Mouse (Mus musculus) CH12.LX (cell line): ENCODE measurements at regions not wholly inside any gene's neighbourhood (a gene's known extent, or its start where the extent isn't known, plus 50 kb on each side); places are given as distances from the start of the nearest gene placed in this dataset.

ENCODE experiments used
- E2F4 ChIP-seq: IDR thresholded peaks from 2 replicates; pipeline ENCODE4 v1.6.1; 2011; ENCODE audit warnings: low read depth, low read length, improper control_type of control experiment; ENCODE audit not compliant: insufficient replicate concordance
- MYC ChIP-seq: IDR thresholded peaks from 2 replicates; pipeline ENCODE4 v1.6.1; 2011; ENCODE audit warnings: low read depth, mild to moderate bottlenecking, improper control_type of control experiment, low read length
- POLR2A ChIP-seq: IDR thresholded peaks from 2 replicates; pipeline ENCODE4 v1.6.1; 2011; ENCODE audit warnings: low read depth, mild to moderate bottlenecking, improper control_type of control experiment, low read length
- POLR2AphosphoS2 ChIP-seq: IDR thresholded peaks from 2 replicates; pipeline ENCODE4 v1.6.1; 2011; ENCODE audit warnings: low read depth, low read length, improper control_type of control experiment

- TF ChIP-seq POLR2A (no peak), MYC (no peak), POLR2AphosphoS2 (no peak), E2F4 (no peak)
Measured at GRCm38 (mm10) chr13:88602244-88602643, 219.0 kb upstream of the Edil3 start.
